Mouse (Mus musculus) myocyte (in vitro differentiated cells): ENCODE results near the gene Ankar.

Experiments used
- CEBPB ChIP-seq: IDR thresholded peaks from 2 replicates; pipeline ENCODE4 v1.6.1; 2011; ENCODE audit warnings: mild to moderate bottlenecking, moderate library complexity; ENCODE audit not compliant: poor library complexity, insufficient read depth, severe bottlenecking
- E2F4 ChIP-seq: IDR thresholded peaks from one replicate; pipeline ENCODE4 v1.6.1; 2011; ENCODE audit warnings: mild to moderate bottlenecking, control low read depth, moderate library complexity; ENCODE audit not compliant: insufficient read depth
- MAX ChIP-seq: IDR thresholded peaks from one replicate; pipeline ENCODE4 v1.6.1; 2011; ENCODE audit warnings: low read depth, mild to moderate bottlenecking, control low read depth
- MYOD1 ChIP-seq, 3 experiments: IDR thresholded peaks; one replicate each; pipeline ENCODE4 v1.6.1; 2011; ENCODE audit warnings: control low read depth in 2 of 3, low read depth in 2 of 3, mild to moderate bottlenecking in 2 of 3, moderate library complexity in 1 of 3; ENCODE audit not compliant: insufficient read length in 2 of 3, control insufficient read depth in 1 of 3
- MYOG ChIP-seq, 3 experiments: IDR thresholded peaks; one replicate each; pipeline ENCODE4 v1.6.1; 2011; ENCODE audit warnings: control low read depth in 2 of 3, low read depth in 2 of 3, mild to moderate bottlenecking in 2 of 3; ENCODE audit not compliant: insufficient read length in 2 of 3, control insufficient read depth in 1 of 3, insufficient read depth in 1 of 3
- POLR2A ChIP-seq: IDR thresholded peaks from one replicate; pipeline ENCODE4 v1.6.1; 2011; ENCODE audit warnings: low read depth, mild to moderate bottlenecking, control low read depth, moderate library complexity; ENCODE audit not compliant: insufficient read length
- POLR2AphosphoS2 ChIP-seq: IDR thresholded peaks from one replicate; pipeline ENCODE4 v1.6.1; 2011; ENCODE audit warnings: low read depth, control low read depth; ENCODE audit not compliant: insufficient read length
- REST ChIP-seq: IDR thresholded peaks from one replicate; pipeline ENCODE4 v1.6.1; 2011; ENCODE audit warnings: mild to moderate bottlenecking, control low read depth, moderate library complexity; ENCODE audit not compliant: insufficient read depth, insufficient read length
- TCF12 ChIP-seq: IDR thresholded peaks from one replicate; pipeline ENCODE4 v1.6.1; 2011; ENCODE audit warnings: mild to moderate bottlenecking, control low read depth; ENCODE audit not compliant: poor library complexity, insufficient read depth, severe bottlenecking
- USF1 ChIP-seq: IDR thresholded peaks from one replicate; pipeline ENCODE4 v1.6.1; 2011; ENCODE audit warnings: low read depth, mild to moderate bottlenecking, control low read depth, moderate library complexity

DNA sequence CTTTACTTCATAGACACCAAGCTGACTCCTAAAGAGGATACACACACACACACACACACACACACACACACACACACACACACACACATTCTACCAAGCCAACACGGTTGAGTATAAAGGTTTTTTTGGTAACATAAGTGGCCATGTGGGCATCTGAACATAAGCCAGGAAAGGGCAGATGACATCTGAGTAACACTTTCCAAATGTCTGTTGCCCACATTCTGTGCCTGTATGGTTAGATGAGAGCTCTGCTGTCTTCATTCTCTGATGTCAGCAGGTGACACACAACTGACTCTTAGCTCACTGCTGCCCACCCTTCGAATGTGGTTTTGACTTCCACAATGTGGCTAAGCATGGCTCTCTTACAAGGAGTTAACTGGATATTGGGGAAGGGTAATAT is 24.0 kb upstream of the Ankar start:
- no peak for TF ChIP-seq POLR2AphosphoS2
- TF ChIP-seq POLR2A, result no peak
- TF ChIP-seq USF1, result peak; percentile 56
- peak; percentile 47 for TF ChIP-seq MAX
- TF ChIP-seq MYOG (IDR thresholded peaks at IDR 0.05; ENCODE audit: control insufficient read depth in 1 of 3, insufficient read depth in 1 of 3, insufficient read length in 2 of 3, low read depth in 2 of 3), result peak in 1 of 3 experiments; percentile 59
- peak in 1 of 3 experiments; percentile 72 for TF ChIP-seq MYOD1 (IDR thresholded peaks at IDR 0.05; ENCODE audit: control insufficient read depth in 1 of 3, insufficient read length in 2 of 3, low read depth in 2 of 3)
- peak; percentile 30; the same call in 1 of the 2 replicates for TF ChIP-seq CEBPB
- peak; percentile 10 for TF ChIP-seq TCF12
- TF ChIP-seq E2F4, result no peak
- no peak for TF ChIP-seq REST
